Mouse (Mus musculus): ENCODE measurements at regions not wholly inside any gene's neighbourhood (a gene's known extent, or its start where the extent isn't known, plus 50 kb on each side); places are given as distances from the start of the nearest gene placed in this dataset.

GRCm38 (mm10) chr15:96755322-96755942 is 55.9 kb upstream of the Slc38a2 start:
- no peak for TF ChIP-seq NELFE (IDR thresholded peaks at IDR 0.05; ENCODE audit: low read depth, low read length)
- no peak for TF ChIP-seq ZMIZ1 (IDR thresholded peaks at IDR 0.05; ENCODE audit: low read depth, low read length)
- TF ChIP-seq SMC3 (IDR thresholded peaks at IDR 0.05; ENCODE audit: low read depth, low read length), result no peak
- no peak for TF ChIP-seq CHD2 (IDR thresholded peaks at IDR 0.05; ENCODE audit: low read length)
- TF ChIP-seq ZC3H11A (IDR thresholded peaks at IDR 0.05; ENCODE audit: low read depth, low read length), result no peak
- no peak for TF ChIP-seq ZNF384 (IDR thresholded peaks at IDR 0.05; ENCODE audit: low read depth, low read length)
- no peak for TF ChIP-seq SIN3A (IDR thresholded peaks at IDR 0.05; ENCODE audit: low read length)
- TF ChIP-seq KAT2A (conservative IDR thresholded peaks at IDR 0.05; ENCODE audit: low read depth, low read length), result no peak
- no peak for TF ChIP-seq MAFK (IDR thresholded peaks at IDR 0.05; ENCODE audit: borderline replicate concordance, low read depth, low read length)
- TF ChIP-seq JUND (IDR thresholded peaks at IDR 0.05; ENCODE audit: low read depth, low read length), result no peak
- TF ChIP-seq MXI1 (IDR thresholded peaks at IDR 0.05; ENCODE audit: low read depth, low read length), result no peak
- TF ChIP-seq E2F4 (IDR thresholded peaks at IDR 0.05; ENCODE audit: borderline replicate concordance, low read depth, low read length), result no peak
- TF ChIP-seq ZKSCAN1 (IDR thresholded peaks at IDR 0.05; ENCODE audit: low read depth, low read length), result no peak
- Histone ChIP-seq H3K27ac (ENCODE audit: control insufficient read depth, low read depth, low read length) (no peak overlapping the region), H3K79me2 (ENCODE audit: control insufficient read depth, insufficient read depth, low read length, poor library complexity) (no peaks in the 10 kb centered on the region), H3K4me3 (ENCODE audit: control insufficient read depth in 1 of 2, insufficient read depth in 1 of 2, low read depth in 2 of 2, low read length in 2 of 2) (no peak overlapping the region), H3K4me1 (ENCODE audit: control insufficient read depth in 1 of 2, insufficient read depth in 2 of 2, low read length in 2 of 2) (peaks cover 40 to 53% of the 10 kb centered on the region in 2 experiments), H3K9ac (ENCODE audit: control insufficient read depth, low read depth, low read length, poor library complexity, severe bottlenecking) (no peak overlapping the region), H3K9me3 (replicated peaks; ENCODE audit: insufficient read depth, low read length) (no peaks in the 10 kb centered on the region), H3K27me3 (ENCODE audit: control insufficient read depth in 1 of 2, insufficient read depth in 2 of 2, low read length in 2 of 2) (no peaks in the 10 kb centered on the region), H3K36me3 (ENCODE audit: control insufficient read depth in 1 of 2, insufficient read depth in 2 of 2, low read length in 2 of 2) (peaks cover 0 to 48% of the 10 kb centered on the region in 2 experiments; a peak in 2 of 4 replicates)
- DNase-seq (ENCODE audit: low read depth, low spot score), result no peak

- Histone ChIP-seq H3K9me3 (replicated peaks; ENCODE audit: insufficient read depth, low read length) (no peaks in the 10 kb centered on the region), H3K79me2 (ENCODE audit: control insufficient read depth, insufficient read depth, low read length, poor library complexity) (no peaks in the 10 kb centered on the region), H3K4me3 (ENCODE audit: control insufficient read depth in 1 of 2, insufficient read depth in 1 of 2, low read depth in 2 of 2, low read length in 2 of 2) (no peak overlapping the region), H3K27ac (ENCODE audit: control insufficient read depth, low read depth, low read length) (no peak overlapping the region), H3K9ac (ENCODE audit: control insufficient read depth, low read depth, low read length, poor library complexity, severe bottlenecking) (no peak overlapping the region), H3K27me3 (ENCODE audit: control insufficient read depth in 1 of 2, insufficient read depth in 2 of 2, low read length in 2 of 2) (no peaks in the 10 kb centered on the region), H3K4me1 (ENCODE audit: control insufficient read depth in 1 of 2, insufficient read depth in 2 of 2, low read length in 2 of 2) (peaks cover 37 to 57% of the 10 kb centered on the region in 2 experiments), H3K36me3 (ENCODE audit: control insufficient read depth in 1 of 2, insufficient read depth in 2 of 2, low read length in 2 of 2) (peaks cover 0 to 48% of the 10 kb centered on the region in 2 experiments; a peak in 2 of 4 replicates)
- no peak for DNase-seq (ENCODE audit: low read depth, low spot score)
- TF ChIP-seq MEF2A (IDR thresholded peaks at IDR 0.05; ENCODE audit: extremely low read depth, insufficient replicate concordance, low read depth, low read length, poor library complexity, severe bottlenecking) (no peak), MAFK (IDR thresholded peaks at IDR 0.05; ENCODE audit: borderline replicate concordance, low read depth, low read length) (no peak), E2F4 (IDR thresholded peaks at IDR 0.05; ENCODE audit: borderline replicate concordance, low read depth, low read length) (no peak), GABPA (IDR thresholded peaks at IDR 0.05; ENCODE audit: low read depth, low read length) (no peak), BHLHE40 (IDR thresholded peaks at IDR 0.05; ENCODE audit: borderline replicate concordance, low read depth, low read length) (no peak)
Measured at GRCm38 (mm10) chr15:96754079-96754478, 54.5 kb upstream of the Slc38a2 start.

Measured in MEL (cell line).